Mouse (Mus musculus): ENCODE measurements around the gene E4f1. TPM values are rescaled to one million over a fixed set of nuclear protein-coding genes. Genes with fewer than 3 reads are reported as not detected.
A peak's percentile ranks its signal among the peaks of the same experiment; 100 is the strongest.

Gene E4f1
- total and polyA plus RNA-seq, 3 experiments: 17.0 to 59.5 (median 21.8) TPM

DNA sequence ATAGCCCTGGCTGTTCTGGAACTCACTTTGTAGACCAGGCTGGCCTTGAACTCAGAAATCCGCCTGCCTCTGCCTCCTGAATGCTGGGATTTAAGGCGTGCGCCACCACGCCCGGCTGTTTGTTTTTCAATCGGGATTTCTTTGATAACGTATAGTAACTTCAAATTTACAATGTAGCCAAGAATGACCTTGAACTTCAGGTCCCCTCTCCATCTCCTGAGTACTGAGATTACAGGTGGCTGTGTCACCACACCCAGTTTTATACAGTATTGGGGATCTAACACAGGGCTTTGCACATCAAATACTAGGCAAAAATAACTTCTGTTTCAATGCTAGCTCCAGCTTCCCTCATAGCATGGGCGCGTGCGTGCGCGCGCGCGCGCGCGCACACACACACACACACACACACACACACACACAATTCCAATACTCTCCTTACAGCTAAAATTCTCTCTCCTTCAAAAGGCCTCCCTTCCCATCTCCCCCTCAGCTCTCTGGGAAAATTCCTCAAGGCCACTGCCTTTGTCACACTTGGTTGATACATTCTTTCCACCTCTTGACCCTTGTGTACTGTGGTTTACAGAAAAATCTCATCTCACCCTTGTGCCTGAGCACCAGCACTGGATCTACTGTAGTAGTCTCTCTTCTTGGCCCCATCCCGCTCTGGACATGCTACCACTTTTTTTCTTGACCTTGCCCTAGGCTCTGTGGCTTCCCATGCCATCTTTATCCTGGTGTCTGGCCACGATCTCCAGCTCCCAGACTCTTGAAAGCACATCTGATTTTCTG lies 11.1 kb upstream of the E4f1 start:
- peak; percentile 50 for DNase-seq

DNA sequence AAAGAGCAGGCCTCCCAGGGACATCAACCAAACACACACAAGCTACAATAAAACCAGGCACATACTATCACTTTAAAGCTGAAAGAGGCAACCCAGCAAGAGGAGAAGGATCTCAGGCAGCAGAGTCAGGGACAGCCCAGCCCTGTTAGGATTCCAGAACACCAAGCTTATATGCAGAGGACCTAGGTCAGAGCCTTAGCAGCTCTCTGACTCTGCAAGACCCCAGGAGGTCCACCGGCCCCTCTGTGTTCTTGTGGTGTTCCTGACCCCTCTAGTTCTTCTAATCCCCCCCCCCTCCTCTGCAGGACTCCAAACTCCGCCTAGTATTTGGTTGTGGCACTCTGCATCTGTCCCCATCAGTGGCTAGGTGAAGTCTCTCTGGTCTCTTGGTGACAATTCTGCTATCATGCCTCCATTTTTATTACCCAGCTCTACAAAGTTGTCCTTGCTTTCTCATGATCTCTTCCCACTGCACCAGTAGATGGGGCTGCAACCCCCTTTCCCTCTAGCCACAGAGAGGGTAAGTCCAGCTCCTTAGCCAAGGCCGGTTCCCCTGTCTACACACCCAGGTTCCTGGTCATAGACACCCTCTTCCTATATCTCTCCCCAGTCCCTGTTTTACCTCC lies 10.2 kb upstream of the E4f1 start:
- DNase-seq: no peak

DNA sequence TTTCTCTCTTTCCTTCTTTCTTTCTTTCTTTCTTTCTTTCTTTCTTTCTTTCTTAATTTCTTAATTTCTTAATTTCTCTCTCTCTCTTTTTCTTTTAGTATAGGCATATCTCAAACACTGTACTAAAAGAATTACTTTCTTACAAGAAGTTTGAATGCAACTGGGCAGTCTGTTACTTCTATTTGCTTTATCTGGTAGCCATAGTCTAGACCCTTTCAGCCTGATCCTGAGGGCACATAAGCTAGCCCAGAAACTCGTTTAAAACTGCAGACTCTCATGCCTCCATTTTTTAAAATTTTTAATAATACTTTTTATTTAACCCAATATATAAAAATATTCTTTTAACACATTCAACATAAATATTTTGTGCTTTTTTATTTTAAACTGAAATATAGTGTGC lies 9.3 kb upstream of the E4f1 start:
- no peak for DNase-seq

DNA sequence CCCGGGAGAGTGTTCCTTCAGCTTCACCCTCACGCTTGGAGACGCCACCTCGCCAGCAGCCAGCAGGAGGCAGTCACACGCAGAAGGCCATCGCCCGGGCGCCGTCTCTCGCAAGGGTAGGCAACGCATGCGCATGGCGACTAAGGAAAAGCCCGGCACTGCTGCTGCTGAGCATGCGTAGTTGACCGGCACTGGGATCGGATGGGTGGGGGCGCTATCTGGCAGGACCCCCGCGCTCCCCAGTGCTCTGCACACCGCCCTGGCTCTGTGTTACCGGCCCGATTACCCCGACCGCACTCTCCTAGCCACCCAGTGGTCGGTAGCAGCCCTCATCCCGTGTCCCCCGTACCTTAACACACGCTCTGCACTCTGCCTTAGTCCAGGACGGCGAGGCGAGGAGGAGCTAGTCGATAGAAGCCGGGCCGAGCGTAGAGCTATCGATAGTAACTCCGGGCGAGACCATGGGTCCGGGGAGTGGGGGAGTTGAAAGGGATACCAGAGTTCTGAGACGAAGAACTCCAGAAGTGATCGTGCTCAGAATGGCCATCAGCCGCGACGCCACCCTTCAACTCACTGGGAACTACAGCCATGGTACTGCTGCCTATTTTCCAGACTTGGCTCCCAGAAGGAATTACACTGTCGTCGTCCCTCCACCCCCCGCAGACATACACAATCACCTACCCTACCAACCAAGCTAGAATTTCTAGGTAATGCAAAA lies 8.7 kb upstream of the E4f1 start, which contains the start of gene Mlst8:
Gene Mlst8, minus strand, starts transcription at position 416 of the 718 bp plus-strand sequence.
- DNase-seq: peak; percentile 97

DNA sequence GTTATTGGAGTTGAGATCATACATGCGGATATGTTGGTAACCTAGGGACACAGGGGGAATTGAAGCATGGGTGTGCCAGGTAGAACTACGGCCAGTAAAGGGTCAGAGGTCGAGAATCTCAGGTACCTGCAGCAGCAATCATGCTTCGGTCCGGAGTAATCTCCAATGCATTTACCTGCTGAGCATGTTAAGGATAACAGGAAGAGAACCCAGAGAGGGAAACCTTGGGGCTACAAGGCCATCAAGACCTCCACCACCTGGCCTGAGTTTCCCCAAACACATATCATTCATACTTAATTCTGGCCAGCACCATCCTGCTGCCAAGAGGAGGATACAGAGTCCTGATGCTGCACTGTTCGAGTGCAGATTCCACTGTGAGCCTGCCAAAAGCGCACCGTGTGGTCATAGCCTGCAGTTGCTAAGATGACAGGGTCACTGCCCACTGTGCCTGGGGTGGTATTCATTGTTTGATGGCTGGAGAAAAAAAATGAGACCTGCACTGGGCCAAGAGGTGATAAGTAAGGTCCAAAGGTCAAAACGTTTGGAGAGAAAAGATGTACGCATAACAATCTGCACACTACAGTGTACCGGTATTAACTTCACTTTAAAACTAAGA lies 8.0 kb upstream of the E4f1 start:
- no peak for DNase-seq

DNA sequence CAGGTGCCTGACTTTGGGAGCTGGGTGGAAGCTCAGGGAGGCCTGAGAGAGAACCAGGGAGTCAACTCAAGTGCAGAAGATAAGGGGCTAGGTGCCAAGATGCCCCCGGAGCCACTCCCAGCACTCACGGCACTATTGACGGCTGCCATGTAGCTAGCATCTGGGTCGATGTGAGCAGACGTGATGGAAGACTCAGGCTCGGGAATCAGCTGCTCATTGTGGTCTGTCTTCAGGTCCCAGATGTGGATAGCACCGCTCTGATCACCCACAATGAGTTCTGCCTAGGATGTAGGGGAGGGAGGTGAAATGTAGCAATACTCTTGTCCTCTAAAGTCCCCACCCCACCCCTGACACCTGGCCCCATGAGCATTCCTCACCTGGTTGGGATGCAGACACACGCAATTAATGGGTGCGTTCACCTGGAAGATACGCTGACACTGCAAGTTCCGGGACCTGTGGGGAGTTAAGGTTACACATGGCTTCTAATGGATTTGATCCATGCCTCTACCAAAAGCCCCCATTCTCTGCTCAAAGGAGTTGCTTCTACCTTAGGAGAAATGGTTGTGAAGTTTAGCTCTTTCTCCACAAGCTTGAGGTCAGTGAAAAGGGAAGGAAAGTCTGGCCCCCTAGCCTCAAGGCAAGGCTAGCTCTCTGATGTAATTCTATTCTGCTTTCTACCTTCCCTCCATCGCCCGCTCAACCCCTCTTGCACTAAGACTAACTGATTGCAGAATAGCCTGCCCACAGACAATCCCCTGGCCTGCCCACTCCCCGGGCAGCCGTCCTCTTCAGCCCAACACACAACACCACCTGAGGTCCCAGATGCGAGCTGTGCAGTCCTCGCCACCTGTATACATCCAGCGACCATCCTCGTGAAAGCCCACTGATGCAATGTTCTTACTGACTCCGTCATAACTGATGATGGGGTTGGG lies 7.2 kb upstream of the E4f1 start:
- no peak for DNase-seq

DNA sequence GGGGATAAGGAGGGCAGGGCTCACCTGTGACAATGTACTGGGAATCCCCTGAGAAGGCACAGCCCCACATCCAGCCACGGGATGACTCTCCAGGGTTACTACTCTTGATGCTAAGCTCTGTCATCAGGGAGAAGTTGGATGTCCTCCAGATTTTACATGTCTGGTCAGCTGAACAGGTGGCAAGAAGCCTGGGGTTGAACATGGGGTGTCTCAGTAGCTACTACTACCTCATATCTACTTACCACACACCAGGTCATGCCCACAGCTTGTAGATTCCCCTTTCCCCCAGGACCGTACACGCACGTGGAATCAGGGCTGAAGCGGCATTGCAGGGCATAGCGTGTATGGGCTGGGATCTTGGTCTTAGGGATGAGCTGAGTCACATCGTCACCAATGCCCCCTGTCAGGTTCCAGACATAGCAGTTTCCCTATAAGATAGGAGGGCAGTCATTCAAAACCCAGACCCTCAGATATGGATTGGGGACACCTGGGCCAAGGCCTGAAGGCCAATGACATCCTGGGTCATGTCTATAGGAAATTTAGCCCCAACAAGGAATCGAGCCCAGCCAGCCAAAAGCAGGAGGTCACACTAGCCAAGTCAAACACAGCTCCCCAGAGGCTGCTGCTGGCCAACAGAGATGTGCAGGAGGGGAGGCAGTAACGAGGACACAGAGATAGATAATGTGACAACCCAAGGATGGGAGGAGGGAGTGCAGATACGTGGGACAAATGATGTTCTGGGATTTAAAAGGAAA lies 6.1 kb upstream of the E4f1 start:
- DNase-seq: no peak

DNA sequence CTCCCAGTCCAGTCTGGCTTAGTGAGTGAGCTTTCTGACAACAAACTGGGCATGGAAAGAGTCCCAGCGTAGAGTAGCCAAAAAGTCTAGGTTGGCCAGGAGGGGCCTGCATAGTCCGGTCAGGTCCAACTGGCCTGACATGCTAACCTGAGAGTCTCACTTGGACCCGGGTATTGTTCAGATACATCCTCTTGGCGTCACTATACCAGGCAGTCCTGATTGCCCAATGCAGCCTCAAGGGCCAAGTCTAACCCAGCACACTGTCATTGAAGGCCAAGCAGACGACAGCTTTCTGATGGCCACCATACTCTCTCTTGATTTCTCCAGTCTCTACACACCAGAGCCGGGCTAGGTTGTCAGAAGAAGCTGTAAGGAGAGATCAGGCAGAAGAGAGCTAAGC lies 5.5 kb upstream of the E4f1 start:
- DNase-seq: no peak

DNA sequence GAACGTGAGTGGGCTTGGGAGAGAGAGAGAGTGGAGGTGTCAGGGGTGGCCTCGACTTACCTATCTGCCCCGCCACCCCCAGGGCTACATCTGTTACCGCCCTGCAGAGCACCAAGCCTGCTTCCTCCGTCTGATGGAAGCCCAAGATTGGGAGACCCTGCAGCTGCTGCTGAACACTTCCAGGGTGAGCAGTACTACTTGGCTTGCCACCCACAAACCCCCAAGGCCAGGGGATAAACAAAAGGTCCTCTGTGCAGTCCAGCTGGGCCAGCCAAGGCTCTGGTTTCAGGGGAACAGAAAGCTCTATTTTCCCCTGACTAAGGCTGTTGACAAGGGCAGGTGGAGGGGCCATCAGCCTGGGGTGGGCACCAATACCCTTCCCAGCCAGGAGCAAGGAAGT lies 4.4 kb upstream of the E4f1 start:
- no peak for DNase-seq

DNA sequence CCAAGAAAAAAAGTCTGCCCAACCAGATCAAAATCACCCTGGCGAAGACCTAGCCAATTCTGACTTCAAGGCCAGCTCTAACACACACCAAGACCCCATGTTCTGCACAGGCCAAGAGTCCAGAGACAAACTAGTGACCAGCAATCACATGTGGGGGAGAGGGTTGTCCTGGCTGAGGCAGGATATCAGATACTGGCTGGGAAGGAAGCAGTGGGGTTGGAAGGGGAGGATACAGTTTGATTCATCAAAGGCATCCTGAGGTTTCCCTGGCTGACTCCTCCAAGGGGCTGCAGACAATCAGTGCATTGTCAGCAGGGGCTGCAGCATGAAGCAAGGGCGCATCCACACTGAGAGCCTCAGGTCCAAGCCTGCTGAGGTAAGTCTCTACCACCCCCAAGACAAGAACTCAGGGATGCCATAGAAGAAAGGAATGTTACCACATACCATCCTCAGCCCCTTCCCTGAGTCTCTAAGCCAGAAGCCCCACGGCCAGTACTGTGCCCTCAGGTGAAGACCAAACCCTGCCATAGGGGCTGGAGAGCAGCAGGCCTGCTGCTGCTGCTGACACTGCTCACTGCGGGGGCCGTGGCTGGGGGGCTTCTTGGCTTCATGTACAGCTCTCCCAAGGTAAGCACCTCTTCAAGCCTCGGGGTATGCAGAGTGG lies 3.6 kb upstream of the E4f1 start, which contains the start of gene Bricd5:
Gene Bricd5, plus strand, starts transcription at position 273 of the 664 bp plus-strand sequence.
- no peak for DNase-seq

DNA sequence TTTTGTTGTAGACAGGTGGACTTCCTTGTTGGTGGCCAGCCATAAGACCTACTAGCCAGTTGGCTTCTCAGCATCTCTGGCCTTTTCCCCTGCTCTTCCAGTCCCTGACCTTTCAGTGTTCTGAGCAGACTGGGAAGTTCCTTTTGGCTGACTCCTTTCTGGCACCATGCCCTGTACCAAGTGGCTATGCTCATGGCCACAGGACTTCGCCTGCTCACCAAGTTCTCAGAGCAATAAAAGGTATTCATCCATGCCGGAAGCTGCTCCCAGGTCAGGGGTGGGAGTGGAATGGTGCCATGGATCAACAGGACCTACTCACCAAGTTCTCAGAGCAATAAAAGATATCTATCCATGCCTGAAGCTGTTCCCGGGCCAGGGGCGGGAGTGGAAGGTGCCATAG lies 2.4 kb upstream of the E4f1 start:
- DNase-seq: peak; percentile 90

DNA sequence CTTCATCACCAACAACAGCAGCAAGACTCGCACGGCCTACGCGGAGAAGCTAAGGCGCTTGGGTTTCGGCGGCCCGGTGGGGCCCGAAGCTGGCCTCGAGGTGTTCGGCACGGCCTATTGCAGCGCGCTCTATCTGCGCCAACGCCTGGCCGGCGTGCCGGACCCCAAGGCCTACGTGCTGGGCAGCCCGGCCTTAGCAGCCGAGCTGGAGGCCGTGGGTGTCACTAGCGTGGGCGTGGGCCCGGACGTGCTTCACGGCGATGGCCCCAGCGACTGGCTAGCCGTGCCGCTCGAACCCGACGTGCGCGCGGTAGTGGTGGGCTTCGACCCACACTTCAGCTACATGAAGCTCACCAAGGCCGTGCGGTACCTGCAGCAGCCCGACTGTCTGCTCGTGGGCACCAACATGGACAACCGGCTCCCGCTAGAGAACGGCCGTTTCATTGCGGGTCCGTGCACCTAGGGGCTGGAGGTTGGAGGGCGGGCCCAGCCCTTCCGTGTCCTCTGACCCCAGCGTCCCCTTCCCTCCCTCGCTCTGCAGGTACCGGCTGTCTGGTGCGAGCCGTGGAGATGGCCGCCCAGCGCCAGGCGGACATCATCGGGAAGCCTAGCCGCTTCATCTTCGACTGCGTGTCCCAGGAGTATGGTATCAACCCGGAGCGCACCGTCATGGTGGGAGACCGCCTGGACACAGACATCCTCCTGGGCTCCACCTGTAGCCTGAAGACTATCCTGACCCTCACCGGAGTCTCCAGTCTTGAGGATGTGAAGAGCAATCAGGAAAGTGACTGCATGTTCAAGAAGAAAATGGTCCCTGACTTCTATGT lies 801 bp upstream of the E4f1 start:
- peak; percentile 79 for DNase-seq

DNA sequence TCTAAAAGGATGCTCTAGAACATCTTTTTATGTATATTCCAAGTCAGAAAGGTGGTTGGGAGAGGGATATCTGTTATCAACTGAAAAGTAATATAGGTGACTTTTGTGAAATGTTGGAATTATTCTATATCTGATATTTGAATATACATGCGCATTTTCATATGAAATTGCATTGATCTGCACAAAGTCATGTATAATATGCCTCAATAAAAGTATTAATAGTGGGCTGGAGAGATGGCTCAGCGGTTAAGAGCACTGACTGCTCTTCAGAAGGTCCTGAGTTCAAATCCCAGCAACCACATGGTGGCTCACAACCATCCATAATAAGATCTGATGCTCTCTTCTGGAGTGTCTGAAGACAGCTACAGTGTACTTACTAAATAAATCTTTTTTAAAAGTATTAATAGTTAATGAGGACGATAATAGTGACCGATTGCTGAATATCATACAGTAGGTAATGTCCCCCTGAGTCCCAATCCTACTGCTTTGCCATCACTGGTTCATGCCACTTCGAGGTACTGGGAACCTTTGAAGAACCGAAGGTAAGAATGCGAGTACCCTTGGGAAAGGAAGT lies 690 bp downstream of the E4f1 start:
- no peak for DNase-seq

DNA sequence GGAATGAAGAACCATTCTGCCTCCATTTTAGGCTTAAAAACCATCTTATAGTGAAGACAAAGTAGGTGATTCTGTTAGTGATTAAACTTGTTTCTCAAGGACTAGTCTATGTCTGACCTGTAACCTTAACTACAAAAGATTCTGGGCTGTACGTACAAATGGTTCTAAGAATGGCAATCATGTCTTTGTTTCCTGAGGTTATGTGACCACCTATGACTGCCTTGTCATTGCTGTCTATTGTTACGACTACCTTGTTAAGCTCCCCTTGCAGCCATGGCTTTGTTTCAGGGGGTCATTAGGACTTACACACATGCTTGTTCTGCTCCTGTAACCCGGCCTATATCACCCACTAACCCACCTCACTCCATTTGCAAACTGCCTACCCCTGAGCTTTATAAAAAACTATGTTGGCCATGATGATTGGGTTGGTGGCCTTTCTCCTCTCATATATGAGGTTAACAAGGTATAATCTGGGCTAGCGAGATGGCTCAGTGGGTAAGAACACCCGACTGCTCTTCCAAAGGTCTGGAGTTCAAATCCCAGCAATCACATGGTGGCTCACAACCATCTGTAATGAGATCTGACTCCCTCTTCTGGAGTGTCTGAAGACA lies 1.4 kb downstream of the E4f1 start:
- no peak for DNase-seq

DNA sequence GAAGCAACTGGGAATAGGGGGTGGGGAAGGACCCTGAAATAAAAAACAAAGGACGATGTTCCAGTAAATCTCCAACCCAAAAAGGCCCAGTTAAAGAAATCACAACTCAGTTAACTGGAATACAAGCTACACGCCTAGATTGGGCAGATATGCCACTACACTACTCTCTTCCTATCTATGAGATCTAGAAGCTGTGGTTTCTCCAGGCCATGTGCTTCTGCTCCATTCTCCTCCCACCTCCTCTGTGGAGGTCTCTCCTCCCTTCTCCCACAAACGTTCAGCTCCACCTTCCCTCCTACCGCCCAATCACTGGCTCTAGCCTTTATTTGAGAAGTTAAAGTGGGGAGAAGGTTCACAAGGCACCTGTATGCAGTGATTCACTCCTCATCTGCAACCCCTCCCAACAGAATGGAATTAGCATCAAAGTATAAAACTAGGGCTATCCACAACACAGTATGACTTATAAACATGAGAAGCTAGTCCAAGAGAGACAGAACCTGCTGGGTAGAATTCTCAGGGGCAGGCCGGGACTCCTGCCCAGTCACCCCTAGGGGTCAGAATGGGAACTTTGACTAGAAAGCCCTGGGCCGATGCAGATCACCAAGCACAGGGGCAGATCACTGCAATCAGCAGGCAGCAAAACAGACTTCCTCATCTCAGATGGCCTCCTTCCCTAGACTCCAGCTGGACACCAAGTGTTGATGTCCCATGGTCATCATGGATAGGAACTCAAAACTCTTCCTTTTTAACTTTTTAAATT lies 6.6 kb downstream of the E4f1 start:
- no peak for DNase-seq

DNA sequence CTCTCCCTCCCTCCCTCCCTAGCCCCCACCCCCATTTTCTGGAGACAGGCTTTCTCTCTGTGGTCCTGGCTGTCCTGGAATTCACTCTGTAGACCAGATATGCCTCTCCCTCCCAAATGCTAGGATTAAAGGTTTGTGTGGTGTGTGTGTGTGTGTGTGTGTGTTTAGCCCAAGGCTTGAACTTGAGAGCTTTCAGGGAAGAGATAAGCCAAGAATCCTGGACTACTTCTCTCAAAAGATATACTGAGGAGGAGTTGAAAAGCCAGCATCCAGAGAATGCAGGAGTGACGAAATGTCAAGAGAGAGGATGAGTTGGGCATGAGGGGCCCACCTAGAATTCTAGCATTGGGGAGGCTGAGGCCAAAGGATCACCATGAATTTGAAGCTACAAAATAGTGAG lies 7.2 kb downstream of the E4f1 start:
- DNase-seq: no peak

DNA sequence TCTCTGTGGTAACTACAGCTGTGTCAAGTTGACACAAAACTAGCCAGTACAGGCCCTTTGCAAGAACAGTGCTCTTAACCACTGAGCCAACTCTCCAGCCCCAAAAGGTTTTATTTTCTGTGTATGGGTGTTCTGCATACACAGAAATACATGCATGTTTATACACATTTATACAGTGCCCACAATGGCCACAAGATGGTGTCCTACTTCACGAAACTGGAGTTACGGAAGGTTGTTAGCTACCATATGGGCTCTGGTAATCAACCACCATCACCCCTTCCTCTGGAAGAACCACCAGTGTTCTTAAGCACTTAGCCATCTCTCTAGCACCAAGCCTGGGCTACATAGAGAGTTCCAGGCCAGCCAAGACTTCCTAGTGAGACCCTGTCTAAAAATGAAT lies 8.5 kb downstream of the E4f1 start:
- DNase-seq: no peak

Data from adrenal gland, adult 2 months (tissue).